In the genomic region with DNA sequence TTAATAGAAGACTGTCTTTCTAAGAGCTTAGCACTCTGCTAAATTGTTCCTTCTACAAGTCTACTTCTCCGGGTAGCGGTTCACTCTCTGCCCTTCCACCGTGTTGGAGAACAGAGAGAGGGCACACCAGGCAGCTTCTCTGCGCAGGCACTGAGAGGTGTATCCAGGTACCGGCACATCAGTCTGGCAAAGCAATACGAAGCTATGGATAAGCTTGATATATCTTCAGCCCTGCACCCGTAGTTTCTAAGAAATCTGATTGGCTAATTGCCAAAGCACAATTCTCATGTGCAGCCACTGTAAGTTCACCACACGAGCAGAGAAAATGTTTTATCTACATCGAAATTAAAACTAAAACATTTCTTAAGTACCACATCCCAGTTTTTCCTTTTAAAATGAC, we compare ENCODE assay signal across 8 mouse cellular contexts. TPM values are rescaled to one million over a fixed set of nuclear protein-coding genes. Genes with fewer than 3 reads are reported as not detected.
DNase-seq lines count a peak whose midpoint lies in the region; ATAC-seq and TF ChIP-seq lines count a peak whose summit lies in the region.

No protein-coding gene starts in this region.

- peaks cover 16% of the 10 kb centered on the region for H3K36me3 ChIP-seq in heart, adult 2 months (ENCODE audit: control insufficient read depth, insufficient read depth, low read length)
- H3K36me3 ChIP-seq in MEL (ENCODE audit: control insufficient read depth in 1 of 2, insufficient read depth in 2 of 2, low read length in 2 of 2), result peaks cover 0 to 16% of the 10 kb centered on the region in 2 experiments; a peak in 2 of 4 replicates
- no peaks in the 10 kb centered on the region for H3K36me3 ChIP-seq in hindbrain, embryonic 12.5 days
- no peaks in the 10 kb centered on the region for H3K36me3 ChIP-seq in liver, postnatal 0 days (replicated peaks; ENCODE audit: insufficient read depth, low read length)

- ATAC-seq in hindbrain, embryonic 12.5 days (ENCODE audit: low FRiP score), result no peak
- no peak for ATAC-seq in liver, postnatal 0 days

- H3K4me1 ChIP-seq in heart, adult 2 months (ENCODE audit: control insufficient read depth, insufficient read depth, low read length), result peaks cover 7% of the 10 kb centered on the region
- peaks cover 8 to 17% of the 10 kb centered on the region in 2 experiments for H3K4me1 ChIP-seq in MEL (ENCODE audit: control insufficient read depth in 1 of 2, insufficient read depth in 2 of 2, low read length in 2 of 2)
- H3K4me1 ChIP-seq in hindbrain, embryonic 12.5 days, result peaks cover 22% of the 10 kb centered on the region
- H3K4me1 ChIP-seq in liver, postnatal 0 days (ENCODE audit: insufficient read depth), result peaks cover 29% of the 10 kb centered on the region

- H3K9ac ChIP-seq in heart, adult 2 months (ENCODE audit: low read depth, low read length), result peak overlapping the region; percentile 22; the same call in 1 of the 2 replicates
- H3K9ac ChIP-seq in MEL (ENCODE audit: control insufficient read depth, low read depth, low read length, poor library complexity, severe bottlenecking), result no peak overlapping the region
- H3K9ac ChIP-seq in hindbrain, embryonic 12.5 days, result no peak overlapping the region; the same call in 1 of the 2 replicates
- no peak overlapping the region for H3K9ac ChIP-seq in liver, postnatal 0 days (replicated peaks)

- TF ChIP-seq CTCF in heart, adult 2 months (IDR thresholded peaks at IDR 0.05), result no peak
- TF ChIP-seq CTCF in MEL (IDR thresholded peaks at IDR 0.05 in 2 of 3, conservative IDR thresholded peaks at IDR 0.05 in 1 of 3; ENCODE audit: control insufficient read depth in 1 of 3, insufficient read depth in 1 of 3, low read depth in 2 of 3, low read length in 3 of 3, poor library complexity in 1 of 3, severe bottlenecking in 1 of 3), result no peak
- no peak for TF ChIP-seq CTCF in liver, postnatal 0 days (IDR thresholded peaks at IDR 0.05; ENCODE audit: low read depth)

- TF ChIP-seq RAD21 in MEL (IDR thresholded peaks at IDR 0.05; ENCODE audit: low read depth, low read length), result no peak

- H3K27ac ChIP-seq in heart, adult 2 months, result no peak overlapping the region
- no peak overlapping the region for H3K27ac ChIP-seq in MEL (ENCODE audit: control insufficient read depth, low read depth, low read length)
- no peak overlapping the region for H3K27ac ChIP-seq in hindbrain, embryonic 12.5 days
- H3K27ac ChIP-seq in liver, postnatal 0 days (ENCODE audit: low read depth), result no peak overlapping the region

- H3K79me2 ChIP-seq in heart, adult 2 months (replicated peaks; ENCODE audit: control insufficient read depth, insufficient read depth, low read length), result peaks cover 1% of the 10 kb centered on the region
- H3K79me2 ChIP-seq in MEL (ENCODE audit: control insufficient read depth, insufficient read depth, low read length, poor library complexity), result no peaks in the 10 kb centered on the region; the same call in 1 of the 2 replicates

- no peaks in the 10 kb centered on the region for H3K27me3 ChIP-seq in heart, adult 2 months (ENCODE audit: control insufficient read depth, insufficient read depth, low read length)
- H3K27me3 ChIP-seq in MEL (ENCODE audit: control insufficient read depth in 1 of 2, insufficient read depth in 2 of 2, low read length in 2 of 2), result no peaks in the 10 kb centered on the region; a peak in 1 of 4 replicates
- H3K27me3 ChIP-seq in hindbrain, embryonic 12.5 days, result peaks cover 6% of the 10 kb centered on the region
- no peaks in the 10 kb centered on the region for H3K27me3 ChIP-seq in liver, postnatal 0 days (ENCODE audit: insufficient read depth, low read length)

- H3K4me3 ChIP-seq in heart, adult 2 months, result peak overlapping the region; percentile 8; the same call in 1 of the 2 replicates
- H3K4me3 ChIP-seq in MEL (ENCODE audit: control insufficient read depth in 1 of 2, insufficient read depth in 1 of 2, low read depth in 2 of 2, low read length in 2 of 2), result no peak overlapping the region
- H3K4me3 ChIP-seq in hindbrain, embryonic 12.5 days, result no peak overlapping the region
- H3K4me3 ChIP-seq in liver, postnatal 0 days (ENCODE audit: low read depth, low read length), result no peak overlapping the region

- no peak for DNase-seq in heart, adult 2 months
- no peak for DNase-seq in heart, postnatal 4 days
- peak; percentile 51 for DNase-seq in MEL (ENCODE audit: low read depth, low spot score)
- no peak for DNase-seq in liver, postnatal 0 days
- DNase-seq in embryo, embryonic 11 days, result no peak
- no peak for DNase-seq in adrenal gland, adult 8-10 months
- no peak for DNase-seq in right cerebral cortex, adult 18-20 months

- no peak for TF ChIP-seq EP300 in heart, adult 2 months (IDR thresholded peaks at IDR 0.05; ENCODE audit: insufficient read depth, low read depth, low read length)
- peak; percentile 53 to 68; a peak in 3 of 4 replicates for TF ChIP-seq EP300 in MEL (IDR thresholded peaks at IDR 0.05; ENCODE audit: low read depth in 1 of 2, low read length in 2 of 2)
- peak; percentile 34; the same call in 1 of the 2 replicates for TF ChIP-seq EP300 in liver, postnatal 0 days (IDR thresholded peaks at IDR 0.05; ENCODE audit: low read depth)

- H3K9me3 ChIP-seq in MEL (replicated peaks; ENCODE audit: insufficient read depth, low read length), result no peaks in the 10 kb centered on the region
- no peaks in the 10 kb centered on the region for H3K9me3 ChIP-seq in hindbrain, embryonic 12.5 days (replicated peaks)
- H3K9me3 ChIP-seq in liver, postnatal 0 days (ENCODE audit: low read length), result no peaks in the 10 kb centered on the region

- TF ChIP-seq POLR2A in heart, adult 2 months (IDR thresholded peaks at IDR 0.05; ENCODE audit: insufficient read depth, low read depth, low read length), result no peak
- no peak for TF ChIP-seq POLR2A in MEL (IDR thresholded peaks at IDR 0.05; ENCODE audit: control insufficient read depth in 1 of 2, insufficient read depth in 1 of 2, low read depth in 1 of 2, low read length in 2 of 2, poor library complexity in 1 of 2)

- H3K4me2 ChIP-seq in hindbrain, embryonic 12.5 days (replicated peaks), result peak overlapping the region; percentile 70
- H3K4me2 ChIP-seq in liver, postnatal 0 days (ENCODE audit: low read depth, low read length), result peak overlapping the region; percentile 94

- intact Hi-C loops in heart, adult 2 months (cut with DNase I), result no loop called here

- 45% methylated on average over 9 of the region's 9 CpGs for WGBS in heart, adult 2 months
- 69% methylated on average over 9 of the region's 9 CpGs for WGBS in hindbrain, embryonic 12.5 days
- WGBS in liver, postnatal 0 days (ENCODE audit: insufficient replicate concordance), result 43% methylated on average over 9 of the region's 9 CpGs

TF ChIP-seq in MEL, 35 proteins besides CTCF, POLR2A, EP300 and RAD21:
- TF ChIP-seq CHD1 (IDR thresholded peaks at IDR 0.05; ENCODE audit: low read depth, low read length), result no peak
- no peak for TF ChIP-seq ZKSCAN1 (IDR thresholded peaks at IDR 0.05; ENCODE audit: low read depth, low read length)
- peak; percentile 86 for TF ChIP-seq GATA1 (IDR thresholded peaks at IDR 0.05; ENCODE audit: low read depth, low read length)
- 0 out of 2 replicates have a peak, but pooled peaks have one; percentile 27 for TF ChIP-seq RCOR1 (IDR thresholded peaks at IDR 0.05; ENCODE audit: low read depth, low read length)
- 0 out of 2 replicates have a peak, but pooled peaks have one; percentile 29 for TF ChIP-seq SIN3A (IDR thresholded peaks at IDR 0.05; ENCODE audit: low read length)
- peak; percentile 16; the same call in 1 of the 2 replicates for TF ChIP-seq TCF12 (IDR thresholded peaks at IDR 0.05; ENCODE audit: low read depth, low read length)
- TF ChIP-seq ETS1 (IDR thresholded peaks at IDR 0.05; ENCODE audit: low read depth, low read length), result peak; percentile 47; the same call in 1 of the 2 replicates
- TF ChIP-seq USF2 (IDR thresholded peaks at IDR 0.05; ENCODE audit: borderline replicate concordance in 1 of 2, insufficient read depth in 1 of 2, low read depth in 1 of 2, low read length in 2 of 2), result no peak
- TF ChIP-seq MXI1 (IDR thresholded peaks at IDR 0.05; ENCODE audit: low read depth, low read length), result 0 out of 2 replicates have a peak, but pooled peaks have one; percentile 24
- peak; percentile 84 for TF ChIP-seq BHLHE40 (IDR thresholded peaks at IDR 0.05; ENCODE audit: borderline replicate concordance, low read depth, low read length)

RNA-seq across cellular contexts. Expression of gene Prkd3, which starts 2.2 kb away (rescaled TPM):
- 10 to 100 TPM; 16.3 to 16.6 TPM for total RNA-seq in heart, adult 2 months (2021)
- polyA plus RNA-seq in heart, adult 2 months (2012; rRNA removed), result 6.9 and 12.2 TPM in 2 replicates
- 10 to 100 TPM; 34.1 to 34.4 TPM for total RNA-seq in heart, postnatal 4 days (2021)
- 4.8 TPM in 2 replicates for total RNA-seq in MEL (2012; rRNA removed)
- 1 to 10 TPM in 1 of 2 experiments, not detected in 1; 5.7 TPM for polyA plus RNA-seq in MEL (2012; ENCODE audit: insufficient read depth in 1 of 2, insufficient read length in 2 of 2, low read depth in 1 of 2, low replicate concordance in 2 of 2, missing spikeins in 1 of 2)
- polyA plus RNA-seq in hindbrain, embryonic 12.5 days (2016; fragmentation: Nextera tagmentation; extraction: Ambion mirVana), result 46.1 and 46.5 TPM in 2 replicates
- 14.6 and 17.0 TPM in 2 replicates for polyA plus RNA-seq in liver, postnatal 0 days (2015; fragmentation: Nextera tagmentation; extraction: Ambion mirVana)
- 10 to 100 TPM; 26.2 to 34.8 (median 30.1) TPM for total RNA-seq in adrenal gland, adult 8-10 months (2022)

RNA-seq across cellular contexts. Expression of gene Qpct, which starts 33.3 kb away (rescaled TPM):
- total RNA-seq in heart, adult 2 months (2021), result 1 to 10 TPM; 5.0 to 5.1 TPM
- 4.7 and 10.6 TPM in 2 replicates for polyA plus RNA-seq in heart, adult 2 months (2012; rRNA removed)
- 10 to 100 TPM; 12.0 to 15.5 TPM for total RNA-seq in heart, postnatal 4 days (2021)
- not detected in 2 replicates for total RNA-seq in MEL (2012; rRNA removed)
- not detected for polyA plus RNA-seq in MEL (2012; ENCODE audit: insufficient read depth in 1 of 2, insufficient read length in 2 of 2, low read depth in 1 of 2, low replicate concordance in 2 of 2, missing spikeins in 1 of 2)
- 10.0 and 10.6 TPM in 2 replicates for polyA plus RNA-seq in hindbrain, embryonic 12.5 days (2016; fragmentation: Nextera tagmentation; extraction: Ambion mirVana)
- polyA plus RNA-seq in liver, postnatal 0 days (2015; fragmentation: Nextera tagmentation; extraction: Ambion mirVana), result 53.2 and 53.8 TPM in 2 replicates
- 1 to 10 TPM; 6.3 to 9.1 (median 7.2) TPM for total RNA-seq in adrenal gland, adult 8-10 months (2022)
